Mouse (Mus musculus) brain, embryonic 14.5 days (tissue): Measurements from ENCODE around the gene E430018J23Rik. TPM values are rescaled to one million over a fixed set of nuclear protein-coding genes. Genes with fewer than 3 reads are reported as not detected.
A peak's percentile ranks its signal among the peaks of the same experiment; 100 is the strongest.
"Not testable (repeated sequence)": the region's sequence is repeated elsewhere in the genome, so short reads cannot be mapped to it uniquely, and the experiment has no call there.

Source experiments
- DNase-seq: peaks from one replicate; pipeline ENCODE4 v3.0.0-alpha.2; 2011; ENCODE audit warnings: low read depth
- CTCF ChIP-seq: fragments of 200-500 bp; IDR thresholded peaks from 2 replicates; pipeline ENCODE4 v1.5.1; 2012; ENCODE audit warnings: inconsistent platforms, mild to moderate bottlenecking, moderate library complexity, borderline replicate concordance; ENCODE audit not compliant: insufficient read depth, insufficient read length; ENCODE audit errors: extremely low read depth
- POLR2A ChIP-seq: fragments of 200-500 bp; IDR thresholded peaks from 2 replicates; pipeline ENCODE4 v1.6.1; 2012; ENCODE audit warnings: mild to moderate bottlenecking, inconsistent platforms, borderline replicate concordance; ENCODE audit not compliant: poor library complexity, insufficient read depth, insufficient read length, severe bottlenecking; ENCODE audit errors: extremely low read depth
- polyA plus RNA-seq: library from polyadenylated mRNA; depleted of rRNA; stranded (reverse); fragments of >200 nt; gene quantifications from 2 replicates; pipeline ENCODE4 v1.2.3, GENCODE M21; 2012

Gene E430018J23Rik
- polyA plus RNA-seq, 1 experiment = 8.9 TPM

DNA sequence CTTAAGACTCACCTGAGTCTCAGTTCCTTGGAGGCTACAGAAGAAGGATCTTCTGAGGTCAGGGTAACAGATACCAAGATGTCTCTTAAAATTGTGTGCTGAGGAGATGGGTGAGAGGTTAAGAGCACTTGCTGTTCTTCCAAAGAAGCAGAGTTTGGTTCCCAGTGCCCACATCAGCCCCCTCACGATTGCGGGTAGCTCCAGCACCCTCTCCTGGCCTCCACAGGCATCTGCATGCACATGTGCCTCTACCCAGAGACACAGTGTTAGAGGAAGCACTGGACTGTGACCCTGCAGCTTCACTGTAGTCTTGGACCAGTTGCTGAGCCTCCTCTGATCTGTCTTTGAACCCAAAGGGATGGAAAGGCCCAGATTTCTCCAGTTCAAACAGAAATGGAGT is 9.6 kb upstream of the E430018J23Rik start:
- DNase-seq = no peak

DNA sequence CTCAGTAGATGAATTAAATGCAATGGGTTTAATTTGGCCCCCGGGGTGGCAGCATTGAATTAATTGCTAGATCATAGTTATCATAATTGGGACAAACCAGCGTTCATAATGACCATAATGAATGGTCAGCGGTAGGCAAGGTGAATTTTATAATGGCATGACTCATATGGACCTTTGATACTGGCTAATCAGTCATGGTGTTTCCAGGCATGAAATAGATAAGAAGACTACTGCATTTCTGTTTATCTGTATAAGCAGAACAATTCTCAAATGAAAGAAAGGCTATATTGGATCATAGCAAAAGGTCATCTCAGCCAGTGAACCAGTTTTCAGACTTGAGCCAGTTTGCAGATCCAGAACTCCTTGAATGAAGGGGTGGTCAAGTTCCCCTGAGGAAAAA is 6.9 kb upstream of the E430018J23Rik start:
- no peak for DNase-seq
- no peak for TF ChIP-seq POLR2A
- no peak for TF ChIP-seq CTCF

More for the DNA sequence above, 9.6 kb upstream of the E430018J23Rik start:
- no peak for TF ChIP-seq POLR2A
- TF ChIP-seq CTCF = no peak

DNA sequence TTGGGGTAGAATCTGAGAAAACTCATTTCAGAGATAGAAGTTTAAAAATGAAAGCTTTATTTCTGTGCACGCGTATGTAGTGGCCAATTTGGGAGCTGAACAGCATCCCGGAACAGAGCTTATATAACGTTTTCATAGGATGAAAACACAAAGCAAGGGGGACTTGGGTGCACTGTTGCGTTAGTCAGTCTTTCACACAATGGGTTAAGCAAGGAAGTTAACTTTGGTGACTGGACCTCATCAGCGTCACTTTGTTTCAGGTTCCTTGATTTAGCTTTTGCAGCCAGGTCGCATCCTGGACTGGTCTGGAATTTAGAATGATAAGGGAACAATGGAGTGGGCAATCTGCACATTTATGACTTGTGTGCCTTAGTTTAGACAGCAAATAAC is 510 bp upstream of the E430018J23Rik start:
- no peak for TF ChIP-seq CTCF
- TF ChIP-seq POLR2A = no peak
- no peak for DNase-seq

DNA sequence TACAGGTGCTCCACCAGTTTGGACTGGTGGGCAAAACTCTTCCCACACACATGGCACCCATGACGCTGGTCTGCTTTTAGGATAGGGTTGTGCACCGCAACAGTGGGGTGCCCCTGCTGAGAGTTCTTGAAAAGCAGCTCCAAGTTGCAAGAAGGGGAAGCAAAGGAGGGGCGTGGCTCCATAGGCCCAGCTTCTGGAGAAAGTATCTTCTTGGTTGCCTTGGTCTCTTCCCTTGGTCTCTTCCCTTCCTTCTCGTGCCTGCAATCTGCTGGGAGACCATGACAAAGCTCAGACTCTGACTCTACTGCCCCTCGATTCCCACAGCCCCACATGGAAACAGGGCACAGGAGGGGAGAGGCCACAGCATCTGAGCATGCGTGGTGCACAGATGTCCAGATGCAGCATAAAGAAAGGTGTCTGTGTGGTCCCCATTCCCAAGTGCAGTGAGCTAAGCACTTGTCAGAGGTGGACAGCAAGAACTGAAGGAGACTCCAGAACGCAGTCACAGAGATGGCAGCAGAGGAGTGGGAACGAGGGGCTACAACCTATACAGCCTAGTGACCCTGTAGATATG is 1.1 kb downstream of the E430018J23Rik start:
- no peak for TF ChIP-seq POLR2A
- TF ChIP-seq CTCF = no peak
- no peak for DNase-seq

DNA sequence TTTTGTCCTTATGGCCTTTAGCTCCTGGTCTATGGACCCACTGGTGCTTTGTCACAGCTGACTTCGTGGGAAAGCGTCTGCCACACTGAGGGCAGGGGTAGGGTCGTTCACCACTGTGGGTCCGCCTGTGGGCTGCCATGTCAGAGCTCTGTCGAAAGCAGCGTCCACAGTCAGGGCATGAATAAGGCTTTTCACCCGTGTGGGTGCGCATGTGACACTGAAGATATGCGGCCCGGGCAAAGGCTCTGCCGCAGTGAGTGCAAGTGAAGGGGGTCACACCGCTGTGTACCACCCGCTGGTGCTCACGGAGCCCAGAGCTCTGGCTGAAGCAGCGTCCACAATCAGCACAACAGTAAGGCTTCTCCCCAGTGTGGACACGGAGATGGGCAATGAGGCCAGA is 1.9 kb downstream of the E430018J23Rik start:
- no peak for TF ChIP-seq CTCF
- no peak for TF ChIP-seq POLR2A
- DNase-seq = no peak

DNA sequence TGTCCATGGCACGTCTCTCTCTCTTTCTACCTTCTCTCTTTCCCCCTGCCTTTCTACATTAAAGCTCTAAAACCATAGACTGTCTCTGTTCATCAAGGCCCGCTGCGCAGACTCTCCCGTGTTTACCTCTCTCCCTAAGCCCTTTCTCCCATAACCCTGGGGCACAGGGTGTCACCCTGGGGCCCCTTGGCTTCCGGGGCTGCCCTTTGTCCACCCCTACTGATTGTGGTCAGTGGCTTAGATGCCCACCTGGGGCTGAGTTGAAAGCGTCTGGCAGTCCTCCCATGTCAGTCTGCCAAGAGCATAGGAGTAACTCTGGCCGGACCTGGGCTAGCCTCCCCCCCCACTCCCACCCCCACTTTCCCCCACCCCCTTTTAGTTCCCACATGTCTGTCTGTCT is 3.1 kb downstream of the E430018J23Rik start:
- TF ChIP-seq POLR2A (no peak), CTCF (no peak)
- no peak for DNase-seq

DNA sequence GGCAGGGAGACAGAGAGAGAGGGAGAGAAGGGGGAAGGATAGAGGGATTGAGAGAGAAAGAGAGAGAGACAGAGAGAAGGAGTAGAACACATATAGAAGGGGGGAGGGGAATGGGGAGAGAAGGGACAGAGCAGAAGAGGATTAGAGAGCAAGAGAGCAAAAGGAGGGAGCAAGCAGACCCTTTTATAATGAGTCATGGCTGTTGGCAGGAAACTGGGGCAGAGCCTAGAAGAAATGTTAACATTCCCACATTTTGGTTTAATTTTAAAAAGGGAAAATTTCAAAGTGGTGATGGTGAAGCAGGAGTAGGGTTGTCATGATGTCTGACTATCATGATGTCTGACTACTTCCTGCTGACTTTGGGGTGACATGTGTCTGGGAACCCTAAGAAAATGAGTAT is 5.2 kb downstream of the E430018J23Rik start:
- DNase-seq = not testable (repeated sequence)

DNA sequence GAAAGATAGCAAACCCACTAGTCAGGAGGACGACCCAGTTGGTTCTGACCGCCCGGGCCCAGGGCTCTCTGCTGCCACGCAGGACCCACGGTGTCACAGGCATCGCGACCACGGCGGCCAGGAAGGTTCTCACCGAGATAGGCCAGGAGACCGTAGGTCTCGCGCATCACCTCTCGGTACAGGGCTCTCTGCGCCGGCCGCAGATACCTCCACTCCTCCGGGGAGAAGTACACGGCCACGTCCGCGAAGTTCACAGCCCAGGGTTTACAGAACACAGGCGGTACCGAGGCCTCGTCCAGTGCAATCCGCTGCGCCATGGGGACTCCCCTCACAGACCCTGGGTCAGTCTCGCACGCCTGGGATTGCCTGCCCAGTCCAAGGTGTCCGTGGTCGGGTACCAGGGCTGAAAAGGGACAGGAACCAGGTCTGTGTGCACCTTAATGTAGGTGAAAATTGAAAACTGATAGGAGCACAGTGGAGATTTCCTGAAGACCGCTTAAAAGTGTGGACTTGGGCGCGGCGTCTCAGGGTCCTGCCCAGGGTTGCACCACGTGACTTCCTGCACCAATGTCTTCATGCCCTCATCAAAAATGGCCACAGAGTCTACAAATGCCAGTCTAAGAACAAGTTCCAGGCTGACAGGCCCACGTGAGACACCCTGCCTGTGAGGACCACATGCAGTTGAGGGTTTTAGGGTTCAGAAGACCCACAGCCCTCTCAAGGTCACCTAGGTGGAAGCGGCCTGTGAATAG is 6.6 kb downstream of the E430018J23Rik start, which contains the start of gene 9130019O22Rik:
TSS of gene 9130019O22Rik (minus strand) at position 526 of the 752 bp plus-strand sequence.
- DNase-seq = peak; percentile 95
- no peak for TF ChIP-seq POLR2A
- TF ChIP-seq CTCF = no peak

DNA sequence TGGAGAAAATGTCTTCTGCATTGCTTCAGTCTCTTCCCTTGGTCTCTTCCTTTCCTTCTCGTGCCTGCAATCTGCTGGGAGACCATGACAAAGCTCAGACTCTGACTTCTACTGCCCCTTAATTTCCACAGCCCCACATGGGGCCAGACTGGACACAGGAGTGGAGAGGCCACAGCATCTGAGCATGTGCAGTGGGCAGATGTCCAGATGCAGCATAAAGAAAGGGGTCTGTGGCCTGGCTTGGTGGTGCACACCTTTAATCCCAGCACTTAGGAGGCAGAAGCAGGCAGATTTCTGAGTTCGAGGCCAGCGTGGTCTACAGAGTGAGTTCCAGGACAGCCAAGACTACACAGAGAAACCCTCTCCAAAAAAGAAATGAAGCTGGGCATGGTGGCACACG is 7.9 kb downstream of the E430018J23Rik start:
- DNase-seq = not testable (repeated sequence)

DNA sequence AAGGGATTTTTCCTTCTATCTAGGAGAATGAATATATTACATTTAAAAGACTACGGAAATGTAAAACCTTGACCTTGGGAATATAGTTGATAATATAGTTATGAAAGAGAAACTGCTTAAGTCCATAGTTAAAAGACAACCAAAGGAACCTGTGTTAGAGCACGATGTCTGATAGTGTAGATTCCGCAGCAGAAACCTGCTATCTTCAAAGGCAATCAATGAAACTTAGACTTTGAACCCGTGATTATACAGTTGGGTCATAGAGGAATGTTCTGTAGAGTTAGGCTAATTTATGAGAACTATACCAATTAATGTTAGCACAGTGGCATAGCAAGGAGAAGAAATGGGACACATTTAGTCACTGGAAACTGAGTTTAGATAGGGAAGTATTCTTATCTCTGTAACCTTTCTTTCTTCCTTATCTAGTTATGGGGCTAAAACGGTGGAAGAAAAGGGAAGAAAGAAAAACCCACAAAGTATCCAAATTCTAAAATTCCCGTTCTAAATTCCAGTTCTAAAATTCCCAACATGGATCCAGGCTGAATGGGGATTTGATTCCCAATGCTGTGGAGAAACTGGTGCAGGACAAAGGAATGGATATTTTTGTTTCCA is 15.0 kb downstream of the E430018J23Rik start:
- no peak for DNase-seq
- no peak for TF ChIP-seq CTCF
- no peak for TF ChIP-seq POLR2A

DNA sequence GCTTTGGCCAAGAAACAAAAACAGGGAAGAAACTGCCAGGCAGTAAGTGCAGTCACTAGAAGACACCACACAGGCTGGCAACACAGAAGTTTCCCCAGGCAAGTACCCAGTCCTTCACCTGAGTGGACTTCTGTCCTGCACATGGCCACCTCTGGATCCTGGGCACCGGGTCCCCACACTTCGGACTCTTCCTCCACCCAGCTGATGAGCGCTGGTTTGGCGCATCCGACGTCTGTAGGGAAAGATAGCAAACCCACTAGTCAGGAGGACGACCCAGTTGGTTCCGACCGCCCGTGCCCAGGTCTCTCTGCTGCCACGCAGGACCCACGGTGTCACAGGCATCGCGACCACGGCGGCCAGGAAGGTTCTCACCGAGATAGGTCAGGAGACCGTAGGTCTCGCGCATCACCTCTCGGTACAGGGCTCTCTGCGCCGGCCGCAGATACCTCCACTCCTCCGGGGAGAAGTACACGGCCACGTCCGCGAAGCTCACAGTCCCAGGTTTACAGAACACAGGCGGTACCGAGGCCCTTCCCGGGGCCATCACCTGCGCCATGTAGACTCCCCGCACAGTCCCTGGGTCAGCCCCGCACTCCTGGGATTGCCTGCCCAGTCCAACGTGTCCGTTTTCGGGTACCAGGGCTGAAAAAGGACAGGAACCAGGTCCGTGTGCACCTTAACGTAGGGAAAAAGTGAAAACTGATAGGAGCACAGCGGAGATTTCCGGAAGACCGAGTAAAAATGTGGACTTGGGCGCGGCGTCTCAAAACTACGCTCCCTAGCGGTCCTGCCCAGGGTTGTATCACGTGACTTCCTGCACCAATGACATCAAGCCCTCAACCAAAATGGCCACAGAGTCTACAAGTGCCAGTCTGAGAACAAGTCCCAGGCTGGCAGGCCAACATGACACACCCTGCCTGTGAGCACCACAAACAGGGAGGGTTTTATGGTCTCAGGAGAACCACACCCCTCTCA is 17.9 kb downstream of the E430018J23Rik start, which contains the start of gene Zfp747:
TSS of gene Zfp747 (minus strand) at position 780 of the 975 bp plus-strand sequence.
- TF ChIP-seq POLR2A = peak; percentile 38; the same call in 1 of the 2 replicates
- peak; percentile 67 for TF ChIP-seq CTCF

DNA sequence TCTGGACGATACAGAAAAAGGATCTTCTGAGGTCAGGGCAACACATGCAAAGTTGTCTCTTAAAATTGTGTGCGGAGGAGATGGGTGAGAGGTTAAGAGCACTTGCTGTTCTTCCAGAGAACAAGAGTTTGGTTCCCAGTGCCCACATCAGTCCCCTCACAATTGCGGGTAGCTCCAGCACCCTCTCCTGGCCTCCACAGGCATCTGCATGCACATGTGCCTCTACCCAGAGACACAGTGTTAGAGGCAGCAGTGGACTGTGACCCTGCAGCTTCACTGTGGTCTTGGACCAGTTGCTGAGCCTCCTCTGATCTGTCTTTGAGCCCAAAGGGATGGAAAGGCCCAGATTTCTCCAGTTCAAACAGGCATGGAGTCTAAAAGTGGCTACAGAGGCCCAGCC is 21.6 kb downstream of the E430018J23Rik start:
- not testable (repeated sequence) for DNase-seq

More for the DNA sequence above, 17.9 kb downstream of the E430018J23Rik start, which contains the start of gene Zfp747:
- peak; percentile 97 for DNase-seq
